Mouse (Mus musculus): ENCODE results near the gene Snx20.

Gene Snx20

GRCm38 (mm10) chr8:88603446-88603989, 32.4 kb downstream of the Snx20 start:
- DNase-seq = no peak

GRCm38 (mm10) chr8:88599491-88599890, 36.4 kb downstream of the Snx20 start:
- no peak for DNase-seq

GRCm38 (mm10) chr8:88598578-88598977, 37.4 kb downstream of the Snx20 start:
- DNase-seq = no peak

DNA sequence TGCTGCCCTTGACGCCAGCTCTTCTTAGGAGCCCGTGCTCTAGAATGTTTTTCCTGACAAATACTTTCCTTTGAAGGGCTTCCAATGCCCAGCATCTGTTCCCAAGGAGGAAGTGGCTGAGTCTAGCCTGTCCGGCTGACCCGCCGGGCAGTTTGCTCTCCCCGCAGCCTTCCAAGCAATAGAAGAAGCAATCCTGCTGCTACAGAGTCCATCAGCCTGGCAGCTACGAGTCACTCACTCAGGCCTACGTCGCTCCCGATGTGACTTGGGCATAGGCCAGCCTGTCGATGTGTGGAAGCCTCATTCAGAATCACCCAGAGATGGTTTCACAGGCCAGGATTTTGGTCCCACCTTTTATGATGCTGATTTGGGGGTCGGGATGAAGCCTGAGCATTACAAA, 39.9 kb downstream of the Snx20 start:
- DNase-seq = no peak

GRCm38 (mm10) chr8:88593947-88594346, 42.0 kb downstream of the Snx20 start:
- DNase-seq = no peak

DNA sequence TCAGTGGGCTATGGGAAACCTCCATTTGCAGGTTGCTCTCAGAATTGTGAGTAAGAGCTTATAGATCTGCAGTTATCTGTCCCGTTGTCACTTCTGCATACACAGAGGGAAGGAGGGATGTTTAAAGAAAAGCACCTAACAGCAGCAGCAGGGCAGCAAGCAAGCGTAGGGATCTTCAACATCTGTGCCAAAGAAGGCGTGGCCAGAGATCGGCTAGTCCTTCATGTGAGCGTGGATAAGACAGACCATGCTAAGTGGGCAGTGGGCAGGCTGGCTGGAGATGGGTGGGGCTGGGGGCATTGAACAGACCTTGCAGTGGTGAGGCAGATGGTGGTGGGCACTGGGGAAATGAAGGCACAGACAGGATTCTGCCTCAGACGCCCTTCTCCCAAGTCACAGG, 45.7 kb downstream of the Snx20 start:
- no peak for DNase-seq

- DNase-seq = no peak
Observed at GRCm38 (mm10) chr8:88588205-88588889, 47.6 kb downstream of the Snx20 start.

DNA sequence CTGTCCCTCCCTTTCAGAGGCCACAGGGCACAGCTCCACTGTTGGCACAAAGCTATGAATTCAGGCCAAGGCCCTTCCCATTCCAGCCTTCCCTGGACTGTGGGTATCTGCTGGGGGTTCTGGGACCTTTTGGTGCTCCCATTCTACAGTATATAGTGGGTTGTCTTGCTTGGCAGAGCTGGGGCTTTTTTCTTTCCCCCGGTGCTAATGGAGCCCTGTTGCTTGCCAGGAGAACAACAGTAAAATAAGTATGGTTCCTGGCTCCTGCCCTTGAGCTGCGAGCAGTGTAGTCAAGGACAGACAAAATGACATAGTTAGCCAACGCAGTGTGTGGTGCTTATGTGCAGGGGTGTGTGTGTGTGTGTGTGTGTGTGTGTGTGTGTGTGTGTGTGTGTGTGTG, 52.1 kb downstream of the Snx20 start:
- DNase-seq = no peak

- no peak for DNase-seq
Observed at GRCm38 (mm10) chr8:88580785-88581184, 55.1 kb downstream of the Snx20 start.

DNA sequence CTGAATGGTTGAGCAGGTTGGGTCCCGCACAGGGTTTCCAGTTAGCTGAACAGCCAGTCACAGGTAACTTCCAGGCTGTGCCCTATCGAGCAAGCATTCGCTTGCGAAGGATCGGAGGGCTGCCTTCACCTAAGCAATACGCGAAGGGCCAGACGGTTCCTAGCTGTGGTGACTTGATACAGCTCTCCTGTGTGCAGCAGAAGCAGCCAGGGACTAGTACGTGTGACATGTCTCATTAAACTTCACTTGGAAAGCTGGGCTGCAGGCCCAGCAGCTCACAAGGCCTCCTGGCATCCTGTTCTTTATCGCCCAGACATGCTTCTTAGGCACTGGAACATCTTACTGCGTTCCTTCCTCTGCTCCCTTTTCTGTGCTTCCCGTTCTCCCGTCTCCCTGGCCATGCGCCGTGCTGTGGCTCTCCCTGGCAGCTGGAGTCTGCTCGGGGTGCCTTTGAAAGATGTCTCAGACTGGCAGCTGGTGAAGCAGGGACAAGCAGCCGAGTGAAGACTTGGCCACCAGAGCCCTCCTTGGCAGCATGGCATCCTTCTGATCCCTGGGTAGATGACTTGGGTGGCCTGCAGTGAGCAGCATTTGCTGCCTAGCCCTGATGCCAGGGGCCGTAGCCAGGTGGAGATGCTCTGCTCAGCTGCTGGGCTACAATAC, 56.1 kb downstream of the Snx20 start:
- DNase-seq = no peak

DNA sequence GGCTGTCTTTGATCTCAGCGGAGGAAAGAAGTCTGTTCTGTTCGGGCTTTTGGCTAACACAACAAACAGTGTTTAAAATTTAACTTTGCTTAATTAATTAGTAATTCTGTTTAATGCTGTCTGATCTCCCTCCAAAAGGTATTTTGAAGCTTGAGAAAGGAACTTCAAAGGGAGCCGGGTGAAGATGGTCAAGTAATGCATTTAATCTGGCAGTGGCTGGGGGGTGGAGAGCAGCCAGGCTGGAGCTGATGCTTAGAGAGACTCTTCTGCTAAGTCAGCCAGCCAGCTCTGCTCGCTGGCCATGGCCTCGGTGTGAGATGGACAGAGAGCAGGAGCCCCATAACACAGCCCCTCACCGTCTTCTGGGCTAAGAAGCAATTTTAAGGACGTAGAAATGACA, 56.7 kb downstream of the Snx20 start:
- no peak for DNase-seq

GRCm38 (mm10) chr8:88578413-88579175, 57.3 kb downstream of the Snx20 start:
- no peak for DNase-seq

DNA sequence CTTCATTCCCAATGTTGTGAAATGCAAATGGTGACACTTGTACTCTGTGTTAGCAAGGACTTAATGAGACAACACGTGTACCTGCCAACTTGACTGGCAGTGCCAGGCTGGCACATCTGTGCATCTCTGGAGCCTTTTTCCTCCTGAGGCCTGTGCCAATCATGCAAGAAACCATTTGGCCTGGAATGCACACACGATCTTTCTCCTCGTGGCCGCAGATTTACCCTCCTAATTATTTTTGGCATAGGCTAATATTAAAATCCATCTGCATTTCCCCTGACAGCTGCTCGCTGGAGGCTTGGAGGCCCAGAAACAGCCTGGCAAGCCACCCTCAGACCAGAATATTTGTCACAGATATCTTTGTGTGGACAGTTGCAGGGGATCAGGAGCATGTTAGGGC, 58.3 kb downstream of the Snx20 start:
- no peak for DNase-seq
